Mouse (Mus musculus) hindbrain, embryonic 13.5 days (tissue): ENCODE measurements around the gene Rrbp1. TPM values are rescaled to one million over a fixed set of nuclear protein-coding genes. Genes with fewer than 3 reads are reported as not detected.

Experiments used
- ATAC-seq: fragments of 200-750 bp; cut with Nextera tagmentation; 2 replicates; pipeline ENCODE4 v1.8.0; 2017; ENCODE audit warnings: moderate TSS enrichment; ENCODE audit not compliant: low FRiP score
- H3K27ac ChIP-seq: fragments of 300-500 bp; sonication (generic); 2 replicates; pipeline ENCODE4 v1.5.1; 2015; ENCODE audit warnings: inconsistent platforms, mild to moderate bottlenecking, moderate library complexity
- H3K27me3 ChIP-seq: fragments of 300-500 bp; sonication (generic); 2 replicates; pipeline ENCODE4 v1.6.1; 2015; ENCODE audit warnings: mild to moderate bottlenecking, inconsistent platforms
- H3K36me3 ChIP-seq: fragments of 300-500 bp; sonication (generic); 2 replicates; pipeline ENCODE4 v1.6.1; 2015; ENCODE audit warnings: mild to moderate bottlenecking, inconsistent platforms
- H3K4me1 ChIP-seq: fragments of 300-500 bp; sonication (generic); replicated peaks from 2 replicates; pipeline ENCODE4 v1.6.1; 2015; ENCODE audit warnings: inconsistent platforms
- H3K4me2 ChIP-seq: fragments of 300-500 bp; sonication (generic); 2 replicates; pipeline ENCODE4 v1.6.1; 2015; ENCODE audit warnings: inconsistent platforms, mild to moderate bottlenecking, moderate library complexity
- H3K4me3 ChIP-seq: fragments of 300-500 bp; sonication (generic); 2 replicates; pipeline ENCODE4 v1.5.1; 2015; ENCODE audit warnings: mild to moderate bottlenecking, inconsistent platforms
- H3K9ac ChIP-seq: fragments of 300-500 bp; sonication (generic); 2 replicates; pipeline ENCODE4 v1.6.1; 2015; ENCODE audit warnings: mild to moderate bottlenecking, inconsistent platforms
- H3K9me3 ChIP-seq: fragments of 300-500 bp; sonication (generic); 2 replicates; pipeline ENCODE4 v1.6.1; 2016; ENCODE audit warnings: inconsistent platforms
- WGBS: fragments of 180-500 bp; shearing (Covaris S2); methylation state at CpG from one replicate; pipeline ENCODE4 v1.1.7; 2015; 5-methylcytosine and 5-hydroxymethylcytosine counted together
- polyA plus RNA-seq: library from polyadenylated mRNA; unstranded; fragments of >200 nt; fragmentation: Nextera tagmentation; extraction: Ambion mirVana; gene quantifications from 2 replicates; pipeline ENCODE4 v1.2.1, GENCODE M21; 2015

Rrbp1 gene
- polyA plus RNA-seq, 1 experiment from 2014 or later, result 37.3 TPM

GRCm38 (mm10) chr2:143903376-143904045 is 107.6 kb downstream of the Rrbp1 start:
- H3K27ac ChIP-seq, result no peak overlapping the region
- H3K9me3 ChIP-seq, result no peaks in the 10 kb centered on the region
- no peaks in the 10 kb centered on the region for H3K4me1 ChIP-seq
- no peaks in the 10 kb centered on the region for H3K27me3 ChIP-seq
- H3K9ac ChIP-seq, result no peak overlapping the region
- no peak for ATAC-seq
- H3K4me2 ChIP-seq, result no peak overlapping the region
- no peaks in the 10 kb centered on the region for H3K36me3 ChIP-seq
- WGBS, result 86% methylated on average over 9 of the region's 9 CpGs
- no peak overlapping the region for H3K4me3 ChIP-seq

- no peak for ATAC-seq
- Histone ChIP-seq H3K4me2 (no peak overlapping the region), H3K4me3 (no peak overlapping the region), H3K9me3 (no peaks in the 10 kb centered on the region), H3K4me1 (no peaks in the 10 kb centered on the region), H3K27me3 (no peaks in the 10 kb centered on the region), H3K36me3 (no peaks in the 10 kb centered on the region), H3K27ac (no peak overlapping the region), H3K9ac (no peak overlapping the region)
- WGBS, result 80% methylated on average over 5 of the region's 5 CpGs
Observed at GRCm38 (mm10) chr2:143900821-143901351, 110.2 kb downstream of the Rrbp1 start.

GRCm38 (mm10) chr2:143899470-143900220 is 111.4 kb downstream of the Rrbp1 start:
- WGBS, result 94% methylated on average over 9 of the region's 9 CpGs
- Histone ChIP-seq H3K9ac (no peak overlapping the region), H3K27ac (no peak overlapping the region), H3K4me1 (no peaks in the 10 kb centered on the region), H3K36me3 (no peaks in the 10 kb centered on the region), H3K9me3 (no peaks in the 10 kb centered on the region), H3K4me2 (no peak overlapping the region), H3K27me3 (no peaks in the 10 kb centered on the region), H3K4me3 (no peak overlapping the region)
- no peak for ATAC-seq

Other genes starting within 250 kb of the Rrbp1 start
- 1.4 and 1.6 TPM in 2 replicates for gene Bfsp1, start 148.1 kb downstream of the Rrbp1 start, polyA plus RNA-seq
- gene Dstn, start 95.9 kb downstream of the Rrbp1 start, polyA plus RNA-seq, result 439 and 440 TPM in 2 replicates
- not detected in 2 replicates for gene Banf2, start 21.8 kb upstream of the Rrbp1 start, polyA plus RNA-seq